Mouse (Mus musculus): Measurements from ENCODE around the gene Hcrt. TPM values are rescaled to one million over a fixed set of nuclear protein-coding genes. Genes with fewer than 3 reads are reported as not detected.
A peak's percentile ranks its signal among the peaks of the same experiment; 100 is the strongest.

Hcrt gene
- total RNA-seq, 2 experiments from 2014 or later: not detected

DNA sequence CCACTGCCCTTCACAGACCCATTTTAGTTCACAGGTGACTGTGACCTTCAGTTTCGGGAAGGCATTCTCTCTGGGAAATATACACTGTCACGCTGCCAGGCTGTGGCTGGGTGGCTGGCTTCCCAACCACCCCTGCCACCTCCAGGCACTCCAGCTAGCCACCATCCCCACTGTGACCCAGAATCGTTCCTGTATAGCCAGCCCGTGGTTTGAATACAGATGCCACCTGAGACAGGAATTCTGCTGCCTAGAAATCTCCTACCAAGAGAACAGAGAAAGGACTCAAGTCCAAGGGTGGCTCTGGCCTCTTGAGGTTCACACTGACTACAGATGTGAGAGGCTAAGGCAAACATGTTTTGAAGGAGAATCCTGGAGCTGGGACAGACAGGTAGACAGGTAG is 43.9 kb downstream of the Hcrt start:
- intact Hi-C loops (cut with DNase I): loop anchor here (10.0 kb wide), 1 partner anchor 236 kb away; no protein-coding TSS in a partner anchor
- no peak for DNase-seq (ENCODE audit: low spot score in 2 of 2)

DNA sequence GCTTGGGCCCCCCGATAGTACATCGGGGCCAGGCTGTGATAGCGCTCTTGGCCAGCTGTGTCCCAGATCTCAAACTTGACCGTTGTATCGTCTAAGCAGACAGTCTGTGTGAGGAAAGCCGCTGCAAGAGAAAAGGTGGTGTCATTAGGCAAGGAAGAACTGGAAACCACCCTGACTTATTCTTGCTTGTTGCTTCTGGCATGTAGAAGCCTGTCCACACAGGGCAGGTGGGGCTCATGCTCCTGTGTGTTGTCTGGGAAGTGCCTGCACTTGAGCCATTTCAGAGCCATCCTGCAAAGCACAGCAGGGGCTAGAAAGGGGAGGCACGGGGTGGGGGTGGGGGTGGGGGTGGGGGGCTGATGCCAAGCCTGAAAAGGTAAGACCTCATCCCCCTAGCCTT is 44.3 kb downstream of the Hcrt start:
- no peak for DNase-seq (ENCODE audit: low spot score in 2 of 2)
- intact Hi-C loops (cut with DNase I): loop anchor here (10.0 kb wide), 1 partner anchor 236 kb away; no protein-coding TSS in a partner anchor

GRCm38 (mm10) chr11:100716649-100717048 is 46.1 kb downstream of the Hcrt start:
- DNase-seq (ENCODE audit: low spot score in 2 of 2): peak in 1 of 2 experiments; percentile 62
- intact Hi-C loops (cut with DNase I): loop anchor here (10.0 kb wide), 1 partner anchor 238 kb away; no protein-coding TSS in a partner anchor

GRCm38 (mm10) chr11:100714948-100715347 is 47.8 kb downstream of the Hcrt start:
- peak in 1 of 2 experiments; percentile 66 for DNase-seq (ENCODE audit: low spot score in 2 of 2)
- intact Hi-C loops (cut with DNase I): loop anchor here (2.0 to 10.0 kb wide), 2 partner anchors 46 to 240 kb away; no protein-coding TSS in a partner anchor

- intact Hi-C loops (cut with DNase I): loop anchor here (2.0 to 10.0 kb wide), 2 partner anchors 46 to 240 kb away; no protein-coding TSS in a partner anchor
- peak; percentile 90 to 91 for DNase-seq (ENCODE audit: low spot score in 2 of 2)
These were observed 48.2 kb downstream of the Hcrt start for GRCm38 (mm10) chr11:100714534-100714915.

- intact Hi-C loops (cut with DNase I): loop anchor here (2.0 to 10.0 kb wide), 2 partner anchors 47 to 241 kb away; no protein-coding TSS in a partner anchor
- DNase-seq (ENCODE audit: low spot score in 2 of 2): peak; percentile 60 to 61
These were observed 48.8 kb downstream of the Hcrt start, which contains the start of gene Hspb9 for GRCm38 (mm10) chr11:100713735-100714533. Gene Hspb9 (plus strand): TSS chr11:100713850.

- DNase-seq (ENCODE audit: low spot score in 2 of 2): no peak
- intact Hi-C loops (cut with DNase I): loop anchor here (10.0 kb wide), 1 partner anchor 242 kb away; no protein-coding TSS in a partner anchor
These were observed 49.6 kb downstream of the Hcrt start for GRCm38 (mm10) chr11:100713174-100713573.

DNA sequence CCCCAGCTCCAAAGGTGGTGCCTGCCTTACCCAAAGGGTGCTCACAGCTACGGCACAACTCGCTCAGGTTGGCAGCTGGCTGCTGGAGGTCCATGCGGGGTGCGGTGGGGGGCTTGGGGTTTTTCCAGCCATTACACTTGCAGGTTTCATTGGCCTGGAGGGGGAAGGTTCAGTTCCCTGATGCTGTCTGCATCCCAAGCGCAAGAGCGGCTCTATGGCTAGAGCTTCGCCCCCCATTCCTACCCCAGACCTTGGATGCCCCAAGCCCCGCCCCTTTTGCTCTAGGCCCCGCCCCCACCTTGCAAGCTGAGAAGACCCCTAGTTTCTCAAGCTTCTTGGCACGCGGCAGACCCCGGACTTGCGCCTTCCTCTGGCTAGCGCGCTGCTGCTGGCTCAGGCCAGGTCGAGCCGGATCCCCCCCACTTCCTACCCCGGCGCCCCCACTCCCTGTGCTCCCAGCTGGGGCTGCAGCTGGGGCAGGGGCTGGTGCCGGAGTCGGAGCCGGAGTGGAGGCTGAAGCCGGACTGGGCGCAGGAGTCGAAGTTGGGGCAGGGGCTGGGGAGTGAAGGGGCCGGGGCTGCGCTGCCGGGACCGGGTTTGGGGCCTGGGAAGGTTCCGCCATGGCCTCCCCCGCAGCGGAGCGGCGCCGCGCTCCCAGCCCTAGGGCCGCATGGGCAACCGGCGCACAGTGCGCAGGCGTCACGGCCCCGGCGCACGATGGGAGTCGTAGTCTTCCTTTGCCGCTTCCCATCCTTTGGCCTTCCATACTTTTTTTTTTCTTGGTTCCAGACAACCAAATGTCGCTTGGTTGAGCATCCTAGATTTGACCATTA is 50.7 kb downstream of the Hcrt start, which contains the start of gene Kat2a:
Gene Kat2a, minus strand, starts transcription at position 683 of the 833 bp plus-strand sequence.
- intact Hi-C loops (cut with DNase I): loop anchor here (10.0 kb wide), 1 partner anchor 243 kb away; no protein-coding TSS in a partner anchor
- DNase-seq (ENCODE audit: low spot score in 2 of 2): peak; percentile 84 to 88

Other genes starting within 250 kb of the Hcrt start
- gene Acly, start 234.9 kb downstream of the Hcrt start, total RNA-seq (2021): 100 to 1,000 TPM; 116 to 121 TPM
- under 1 TPM; 0.40 to 0.51 TPM for gene Ttc25, start 217.3 kb downstream of the Hcrt start, total RNA-seq (2021)
- gene Cnp, start 188.0 kb downstream of the Hcrt start, total RNA-seq (2021): 100 to 1,000 TPM; 158 to 245 TPM
- gene Nkiras2, start 143.7 kb downstream of the Hcrt start, total RNA-seq (2021): 10 to 100 TPM; 23.9 to 25.4 TPM
- 100 to 1,000 TPM; 239 to 244 TPM for gene Dnajc7, start 142.8 kb downstream of the Hcrt start, total RNA-seq (2021)
- gene Zfp385c, start 70.5 kb downstream of the Hcrt start, total RNA-seq (2021): under 1 TPM; 0.19 to 0.33 TPM
- 1 to 10 TPM; 1.9 to 2.0 TPM for gene Dhx58, start 58.7 kb downstream of the Hcrt start, total RNA-seq (2021)
- gene Kat2a, start 50.5 kb downstream of the Hcrt start, total RNA-seq (2021): 10 to 100 TPM; 63.2 to 64.1 TPM
- gene Hspb9, start 49.1 kb downstream of the Hcrt start, total RNA-seq (2021): not detected
- gene Rab5c, start 24.7 kb downstream of the Hcrt start, total RNA-seq (2021): 100 to 1,000 TPM; 159 to 161 TPM
- gene Kcnh4, start 3.0 kb downstream of the Hcrt start, total RNA-seq (2021): 10 to 100 TPM; 10.1 to 13.7 TPM
- 1 to 10 TPM; 5.3 to 6.5 TPM for gene Ghdc, start 8.0 kb upstream of the Hcrt start, total RNA-seq (2021)
- 10 to 100 TPM; 14.6 to 19.9 TPM for gene Stat5b, start 87.8 kb upstream of the Hcrt start, total RNA-seq (2021)
- 1 to 10 TPM; 2.5 to 2.6 TPM for gene Stat5a, start 96.4 kb upstream of the Hcrt start, total RNA-seq (2021)
- 10 to 100 TPM; 32.9 to 34.2 TPM for gene Stat3, start 176.6 kb upstream of the Hcrt start, total RNA-seq (2021)
- gene Cavin1, start 208.0 kb upstream of the Hcrt start, total RNA-seq (2021): 10 to 100 TPM; 19.8 to 23.2 TPM
- gene Atp6v0a1, start 246.5 kb upstream of the Hcrt start, total RNA-seq (2021): 100 to 1,000 TPM; 489 to 499 TPM